Mouse (Mus musculus) forebrain, embryonic 16.5 days (tissue): ENCODE measurements at regions not wholly inside any gene's neighbourhood (a gene's known extent, or its start where the extent isn't known, plus 50 kb on each side); places are given as distances from the start of the nearest gene placed in this dataset.

Experiments used
- ATAC-seq: fragments of 200-750 bp; cut with Nextera tagmentation; 2 replicates; pipeline ENCODE4 v1.8.0; 2017; ENCODE audit warnings: mild to moderate bottlenecking, moderate library complexity
- H3K27ac ChIP-seq: fragments of 300-500 bp; sonication (generic); 2 replicates; pipeline ENCODE4 v1.5.1; 2014; ENCODE audit warnings: low read length, control low read depth
- H3K27me3 ChIP-seq: fragments of 300-500 bp; sonication (generic); replicated peaks from 2 replicates; pipeline ENCODE4 v1.6.1; 2014; ENCODE audit warnings: low read length; ENCODE audit not compliant: control insufficient read depth, insufficient read depth
- H3K36me3 ChIP-seq: fragments of 300-500 bp; sonication (generic); 2 replicates; pipeline ENCODE4 v1.6.1; 2014; ENCODE audit not compliant: control insufficient read depth, insufficient read depth
- H3K4me1 ChIP-seq: fragments of 300-500 bp; sonication (generic); replicated peaks from 2 replicates; pipeline ENCODE4 v1.6.1; 2014; ENCODE audit warnings: low read length; ENCODE audit not compliant: control insufficient read depth, insufficient read depth
- H3K4me2 ChIP-seq: fragments of 300-500 bp; sonication (generic); 2 replicates; pipeline ENCODE4 v1.6.1; 2014; ENCODE audit warnings: mild to moderate bottlenecking, low read length, control low read depth
- H3K4me3 ChIP-seq: fragments of 300-500 bp; sonication (generic); replicated peaks from 2 replicates; pipeline ENCODE4 v1.5.1; 2014; ENCODE audit warnings: mild to moderate bottlenecking, low read length, control low read depth
- H3K9ac ChIP-seq: fragments of 300-500 bp; sonication (generic); replicated peaks from 2 replicates; pipeline ENCODE4 v1.6.1; 2014; ENCODE audit warnings: low read depth, low read length, control low read depth
- H3K9me3 ChIP-seq: fragments of 300-500 bp; sonication (generic); 2 replicates; pipeline ENCODE4 v1.6.1; 2016; ENCODE audit warnings: low read length; ENCODE audit not compliant: control insufficient read depth
- WGBS: fragments of 180-500 bp; shearing (Covaris S2); extraction: QIAGEN DNeasy Blood & Tissue Kit; methylation state at CpG from one replicate; pipeline ENCODE4 v1.1.7; 2014; 5-methylcytosine and 5-hydroxymethylcytosine counted together

- Histone ChIP-seq H3K4me2 (no peak overlapping the region), H3K9ac (no peak overlapping the region), H3K36me3 (no peaks in the 10 kb centered on the region), H3K4me1 (no peaks in the 10 kb centered on the region), H3K27ac (no peak overlapping the region), H3K9me3 (no peaks in the 10 kb centered on the region), H3K4me3 (no peak overlapping the region), H3K27me3 (no peaks in the 10 kb centered on the region)
- 77% methylated on average over 7 of the region's 7 CpGs for WGBS
- no peak for ATAC-seq
Measured at GRCm38 (mm10) chr16:8002339-8003089, 422.4 kb downstream of the Tmem114 start.

DNA sequence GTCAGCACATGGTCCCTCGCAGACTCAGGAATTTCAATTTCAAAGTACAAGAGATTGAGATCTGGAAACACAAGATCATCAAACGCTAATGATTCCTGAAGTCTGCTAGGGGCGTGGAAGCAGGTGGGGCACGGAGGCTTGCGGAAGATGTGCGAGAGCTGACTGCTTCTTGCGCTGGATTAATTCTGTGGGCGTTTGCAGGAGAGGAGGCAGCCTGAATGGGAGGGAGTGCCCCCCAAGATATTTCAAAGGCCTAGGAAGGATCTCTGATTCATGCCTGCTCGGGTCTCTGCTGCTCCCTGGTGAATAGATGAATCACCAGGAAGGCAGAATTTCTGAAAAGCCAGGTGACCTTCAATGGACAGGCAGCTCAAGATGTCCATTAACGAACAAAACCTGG lies 442.1 kb downstream of the Tmem114 start:
- no peak overlapping the region for H3K4me2 ChIP-seq
- WGBS, result 35% methylated on average over 10 of the region's 10 CpGs
- 0 out of 2 replicates have a peak, but pooled peaks have one; percentile 28 for ATAC-seq

DNA sequence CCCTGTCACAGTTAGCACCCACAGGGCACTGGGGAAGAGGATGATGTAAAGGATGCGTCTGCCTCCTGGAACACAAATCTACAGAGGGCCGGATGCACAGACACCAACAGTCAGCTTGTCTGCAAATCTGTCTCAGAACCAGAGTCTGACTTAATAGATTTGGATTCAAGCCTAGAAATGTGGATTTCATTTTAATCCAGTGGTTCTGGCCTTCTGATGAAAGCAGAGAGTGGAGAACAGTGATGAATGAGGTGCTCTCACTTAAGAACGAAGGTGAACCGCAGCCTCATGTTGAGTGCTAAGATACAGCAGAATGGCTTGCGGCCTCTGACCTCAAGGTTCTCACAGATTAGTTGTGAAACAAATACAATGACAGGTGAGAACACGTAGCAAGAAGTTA lies 446.5 kb downstream of the Tmem114 start:
- no peaks in the 10 kb centered on the region for H3K27me3 ChIP-seq
- no peak overlapping the region for H3K27ac ChIP-seq
- H3K4me3 ChIP-seq, result no peak overlapping the region
- H3K36me3 ChIP-seq, result no peaks in the 10 kb centered on the region
- no peak overlapping the region for H3K9ac ChIP-seq
- no peaks in the 10 kb centered on the region for H3K9me3 ChIP-seq
- ATAC-seq, result no peak
- WGBS, result 74% methylated on average over 6 of the region's 6 CpGs
- no peak overlapping the region for H3K4me2 ChIP-seq
- no peaks in the 10 kb centered on the region for H3K4me1 ChIP-seq

More for the DNA sequence above, 442.1 kb downstream of the Tmem114 start:
- no peaks in the 10 kb centered on the region for H3K27me3 ChIP-seq
- H3K9me3 ChIP-seq, result no peaks in the 10 kb centered on the region
- H3K27ac ChIP-seq, result no peak overlapping the region
- no peaks in the 10 kb centered on the region for H3K4me1 ChIP-seq
- no peak overlapping the region for H3K4me3 ChIP-seq
- no peaks in the 10 kb centered on the region for H3K36me3 ChIP-seq
- H3K9ac ChIP-seq, result no peak overlapping the region

GRCm38 (mm10) chr16:7951616-7952015 lies 473.3 kb downstream of the Tmem114 start:
- Histone ChIP-seq H3K36me3 (no peaks in the 10 kb centered on the region), H3K4me3 (no peak overlapping the region), H3K4me1 (no peaks in the 10 kb centered on the region), H3K9ac (no peak overlapping the region), H3K27ac (no peak overlapping the region), H3K9me3 (no peaks in the 10 kb centered on the region), H3K4me2 (no peak overlapping the region), H3K27me3 (no peaks in the 10 kb centered on the region)
- no peak for ATAC-seq
- 86% methylated on average over 2 of the region's 2 CpGs for WGBS

GRCm38 (mm10) chr16:7942333-7942732 lies 482.6 kb downstream of the Tmem114 start:
- Histone ChIP-seq H3K9me3 (no peaks in the 10 kb centered on the region), H3K4me3 (no peak overlapping the region), H3K9ac (no peak overlapping the region), H3K4me2 (no peak overlapping the region), H3K4me1 (no peaks in the 10 kb centered on the region), H3K36me3 (no peaks in the 10 kb centered on the region), H3K27ac (no peak overlapping the region), H3K27me3 (no peaks in the 10 kb centered on the region)
- WGBS, result 81% methylated on average over 2 of the region's 2 CpGs
- ATAC-seq, result no peak

DNA sequence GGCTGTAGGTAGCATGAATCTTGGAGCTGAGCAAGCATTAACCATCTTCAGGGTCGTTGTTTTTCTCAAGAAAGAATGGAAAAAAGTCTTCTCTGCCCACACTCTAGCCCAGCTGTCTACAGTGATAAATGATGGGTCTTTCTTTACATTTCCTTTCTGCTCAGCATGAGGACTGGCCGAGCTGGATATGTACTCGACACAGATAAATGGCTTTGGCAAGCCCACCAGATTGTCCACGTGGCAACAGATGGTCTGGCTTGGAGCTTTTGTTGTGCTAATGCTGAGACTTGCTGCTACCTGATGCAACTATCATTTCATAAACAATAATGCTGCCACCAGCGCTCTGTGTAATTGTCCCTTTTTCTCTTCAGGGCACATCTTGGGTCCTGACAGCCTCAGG lies 487.8 kb downstream of the Tmem114 start:
- WGBS, result 50% methylated on average over 5 of the region's 5 CpGs
- H3K9ac ChIP-seq, result no peak overlapping the region
- no peak overlapping the region for H3K4me2 ChIP-seq
- H3K4me3 ChIP-seq, result no peak overlapping the region
- no peak overlapping the region for H3K27ac ChIP-seq
- H3K9me3 ChIP-seq, result no peaks in the 10 kb centered on the region
- no peak for ATAC-seq
- no peaks in the 10 kb centered on the region for H3K36me3 ChIP-seq
- no peaks in the 10 kb centered on the region for H3K4me1 ChIP-seq
- H3K27me3 ChIP-seq, result no peaks in the 10 kb centered on the region

GRCm38 (mm10) chr16:7932322-7932721 lies 492.6 kb downstream of the Tmem114 start:
- Histone ChIP-seq H3K4me2 (no peak overlapping the region), H3K9me3 (no peaks in the 10 kb centered on the region), H3K27me3 (no peaks in the 10 kb centered on the region), H3K36me3 (no peaks in the 10 kb centered on the region), H3K27ac (no peak overlapping the region), H3K4me3 (no peak overlapping the region), H3K9ac (no peak overlapping the region), H3K4me1 (no peaks in the 10 kb centered on the region)
- WGBS, result 61% methylated on average over 4 of the region's 4 CpGs
- ATAC-seq, result no peak

GRCm38 (mm10) chr16:7931676-7932075 lies 493.3 kb downstream of the Tmem114 start:
- H3K9me3 ChIP-seq, result no peaks in the 10 kb centered on the region
- no peak overlapping the region for H3K4me2 ChIP-seq
- no peak overlapping the region for H3K4me3 ChIP-seq
- H3K27ac ChIP-seq, result no peak overlapping the region
- 73% methylated on average over 6 of the region's 6 CpGs for WGBS
- no peaks in the 10 kb centered on the region for H3K27me3 ChIP-seq
- no peaks in the 10 kb centered on the region for H3K36me3 ChIP-seq
- H3K9ac ChIP-seq, result no peak overlapping the region
- ATAC-seq, result no peak
- H3K4me1 ChIP-seq, result no peaks in the 10 kb centered on the region

DNA sequence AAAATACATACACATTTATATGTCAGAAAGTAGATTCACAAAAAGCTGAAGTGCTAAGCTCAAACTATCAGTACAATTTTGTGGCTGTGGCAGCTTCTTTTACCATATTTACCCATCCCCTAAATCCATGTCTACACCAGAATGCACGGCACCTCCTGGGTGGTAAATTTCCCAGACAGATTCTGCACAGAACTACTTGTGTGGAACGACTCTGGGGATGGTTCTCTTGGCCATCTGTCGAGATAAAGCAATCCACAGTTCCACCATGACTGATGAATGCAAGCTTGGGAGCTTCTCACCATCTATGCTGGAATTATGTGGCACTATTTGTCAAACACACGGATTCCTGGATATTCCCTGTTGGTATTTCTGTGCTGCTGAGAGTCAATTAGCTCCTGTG lies 495.8 kb downstream of the Tmem114 start:
- H3K36me3 ChIP-seq, result no peaks in the 10 kb centered on the region
- ATAC-seq, result no peak
- H3K27me3 ChIP-seq, result no peaks in the 10 kb centered on the region
- H3K4me3 ChIP-seq, result no peak overlapping the region
- H3K9me3 ChIP-seq, result no peaks in the 10 kb centered on the region
- 72% methylated on average over 4 of the region's 4 CpGs for WGBS
- H3K4me2 ChIP-seq, result no peak overlapping the region
- no peak overlapping the region for H3K9ac ChIP-seq
- H3K27ac ChIP-seq, result no peak overlapping the region
- H3K4me1 ChIP-seq, result no peaks in the 10 kb centered on the region
